Mouse (Mus musculus) brain, embryonic 14.5 days (tissue): ENCODE measurements at regions not wholly inside any gene's neighbourhood (a gene's known extent, or its start where the extent isn't known, plus 50 kb on each side); places are given as distances from the start of the nearest gene placed in this dataset.

Experiments used
- DNase-seq: peaks from one replicate; pipeline ENCODE4 v3.0.0-alpha.2; 2011; ENCODE audit warnings: low read depth
- CTCF ChIP-seq: fragments of 200-500 bp; IDR thresholded peaks from 2 replicates; pipeline ENCODE4 v1.5.1; 2012; ENCODE audit warnings: inconsistent platforms, mild to moderate bottlenecking, moderate library complexity, borderline replicate concordance; ENCODE audit not compliant: insufficient read depth, insufficient read length; ENCODE audit errors: extremely low read depth
- POLR2A ChIP-seq: fragments of 200-500 bp; IDR thresholded peaks from 2 replicates; pipeline ENCODE4 v1.6.1; 2012; ENCODE audit warnings: mild to moderate bottlenecking, inconsistent platforms, borderline replicate concordance; ENCODE audit not compliant: poor library complexity, insufficient read depth, insufficient read length, severe bottlenecking; ENCODE audit errors: extremely low read depth

DNA sequence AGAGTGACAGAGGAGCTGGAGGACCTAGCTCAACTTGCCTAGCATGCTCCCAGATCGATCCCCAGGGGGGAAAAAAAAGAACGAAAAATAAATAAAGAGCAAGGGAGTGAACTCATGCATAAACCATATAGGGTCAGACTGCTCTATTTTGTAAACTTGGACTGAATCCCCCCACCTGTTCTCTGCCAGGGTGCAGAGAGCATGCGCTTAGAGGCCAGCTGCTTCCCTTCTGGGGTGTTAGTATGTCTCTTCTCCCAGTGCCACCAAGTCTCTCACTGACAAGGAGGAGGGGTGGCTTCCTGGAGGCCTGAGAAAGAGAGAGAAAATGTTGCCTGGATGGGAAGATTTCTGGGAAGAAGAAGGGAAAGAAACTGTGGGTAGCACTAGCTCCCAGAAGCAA is 76.1 kb downstream of the Sik1 start:
- TF ChIP-seq POLR2A (no peak), CTCF (no peak)
- peak; percentile 64 for DNase-seq

GRCm38 (mm10) chr17:31782251-31782650 is 73.4 kb downstream of the Sik1 start:
- no peak for TF ChIP-seq POLR2A
- TF ChIP-seq CTCF = no peak
- DNase-seq = no peak

DNA sequence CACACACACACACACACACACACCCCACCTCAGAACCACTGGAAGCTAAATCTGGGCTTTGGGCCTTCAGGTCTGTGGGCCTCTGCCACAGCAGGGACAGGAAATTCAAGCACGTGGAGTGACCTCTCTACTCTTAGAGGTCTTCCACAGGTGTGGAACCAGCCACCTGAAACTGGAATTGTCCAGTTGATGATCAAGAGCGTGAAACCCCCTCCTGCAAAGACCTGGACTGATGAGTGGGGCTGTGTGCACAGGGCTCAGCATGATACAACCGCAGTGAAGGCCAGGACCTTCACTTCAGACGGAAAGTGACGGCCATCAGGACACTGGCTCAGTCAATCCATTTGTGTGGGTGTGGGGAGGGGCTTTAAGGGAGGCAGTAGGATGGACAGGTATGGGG is 72.5 kb downstream of the Sik1 start:
- TF ChIP-seq CTCF = no peak
- no peak for TF ChIP-seq POLR2A

DNA sequence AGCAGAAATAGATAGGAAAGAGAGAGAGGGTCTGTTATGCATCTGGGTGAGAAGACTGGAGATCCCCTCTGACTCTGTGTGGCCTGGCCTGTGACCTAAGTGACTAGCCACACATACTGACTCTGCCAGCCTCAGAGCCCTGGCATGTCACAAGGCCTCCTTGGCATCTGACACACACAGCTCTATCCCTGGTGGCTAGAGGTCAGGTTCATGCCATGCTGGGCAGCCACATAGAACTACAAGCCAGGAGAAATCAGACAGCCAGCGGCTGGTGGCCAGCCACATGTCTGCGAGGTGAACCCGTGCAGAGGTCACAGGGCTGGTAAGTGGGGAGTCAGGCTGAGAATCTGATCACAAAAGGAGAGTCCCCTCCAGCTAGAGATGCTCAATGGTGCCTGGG is 67.3 kb downstream of the Sik1 start:
- TF ChIP-seq CTCF (no peak), POLR2A (no peak)
- no peak for DNase-seq

More for the DNA sequence above, 72.5 kb downstream of the Sik1 start:
- no peak for DNase-seq

DNA sequence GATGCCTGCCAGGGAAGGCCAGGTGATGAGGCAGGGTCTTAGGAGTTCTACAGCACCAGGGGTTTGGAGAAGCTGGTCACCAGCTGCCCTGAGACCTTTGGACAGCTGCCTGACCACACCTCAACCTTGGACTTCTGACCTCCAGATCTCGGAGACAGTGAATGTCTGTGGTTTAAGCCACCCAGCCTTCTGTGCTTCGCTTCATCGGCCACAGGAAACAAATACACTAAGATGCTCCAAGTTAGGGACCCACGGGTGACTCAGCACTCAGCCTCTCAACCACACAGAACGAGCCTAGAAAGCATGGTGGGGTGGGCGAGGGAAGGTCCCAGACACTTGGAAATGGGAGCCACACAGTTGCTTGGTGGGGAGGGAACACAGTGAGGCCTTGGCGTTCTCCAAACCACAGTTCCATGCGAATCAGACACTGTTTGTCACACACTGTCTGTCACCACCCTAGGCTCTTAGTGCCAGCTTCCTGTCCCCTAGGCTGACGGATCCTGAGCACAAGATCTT is 66.5 kb downstream of the Sik1 start:
- no peak for TF ChIP-seq CTCF
- no peak for TF ChIP-seq POLR2A
- no peak for DNase-seq

- TF ChIP-seq POLR2A (no peak), CTCF (no peak)
- DNase-seq = peak; percentile 92
Observed at GRCm38 (mm10) chr17:31789906-31790279, 65.7 kb downstream of the Sik1 start.

DNA sequence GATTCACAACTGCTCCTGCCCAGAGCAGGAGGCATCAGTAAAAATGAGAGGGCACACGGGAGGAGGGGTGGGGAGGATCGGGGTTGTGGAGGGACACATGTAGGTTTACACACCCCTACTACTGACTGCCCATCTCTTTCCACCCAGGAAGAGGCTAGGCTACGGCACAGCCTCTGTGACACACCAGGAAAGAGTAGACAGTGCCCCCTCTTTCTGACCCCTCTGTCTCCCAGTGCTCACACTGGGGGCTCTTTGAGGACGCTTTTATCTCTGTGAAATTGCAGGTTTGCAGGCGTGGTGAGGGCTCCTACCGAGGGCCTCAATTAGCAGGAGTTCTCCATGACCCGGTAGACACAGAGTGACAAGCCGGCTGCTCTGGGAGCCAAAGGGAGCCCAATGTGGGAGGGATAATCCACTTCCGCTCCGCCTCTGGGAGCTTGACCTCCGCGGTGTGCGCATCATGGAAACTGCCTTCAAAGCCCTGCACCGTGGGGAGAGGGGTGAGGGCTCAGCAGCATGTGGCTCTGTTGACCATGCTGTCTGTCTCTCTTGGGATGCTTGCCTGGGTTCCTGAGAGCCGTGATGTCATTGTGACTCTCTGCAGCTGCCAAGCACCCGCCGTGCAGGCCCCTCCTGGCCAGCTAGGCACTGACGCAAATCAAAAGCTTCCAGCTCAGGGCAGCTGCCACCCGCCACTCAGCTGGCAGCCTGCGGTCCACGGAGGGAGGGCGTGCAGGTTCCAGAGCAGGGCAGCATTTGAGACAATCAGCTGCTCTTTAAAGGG is 65.1 kb downstream of the Sik1 start:
- TF ChIP-seq CTCF (no peak), POLR2A (no peak)
- DNase-seq = peak; percentile 89

- no peak for TF ChIP-seq POLR2A
- no peak for TF ChIP-seq CTCF
- no peak for DNase-seq
Observed at GRCm38 (mm10) chr17:31791656-31792055, 63.9 kb downstream of the Sik1 start.

- no peak for TF ChIP-seq POLR2A
- TF ChIP-seq CTCF = no peak
Observed at GRCm38 (mm10) chr17:31793040-31793439, 62.6 kb downstream of the Sik1 start.

DNA sequence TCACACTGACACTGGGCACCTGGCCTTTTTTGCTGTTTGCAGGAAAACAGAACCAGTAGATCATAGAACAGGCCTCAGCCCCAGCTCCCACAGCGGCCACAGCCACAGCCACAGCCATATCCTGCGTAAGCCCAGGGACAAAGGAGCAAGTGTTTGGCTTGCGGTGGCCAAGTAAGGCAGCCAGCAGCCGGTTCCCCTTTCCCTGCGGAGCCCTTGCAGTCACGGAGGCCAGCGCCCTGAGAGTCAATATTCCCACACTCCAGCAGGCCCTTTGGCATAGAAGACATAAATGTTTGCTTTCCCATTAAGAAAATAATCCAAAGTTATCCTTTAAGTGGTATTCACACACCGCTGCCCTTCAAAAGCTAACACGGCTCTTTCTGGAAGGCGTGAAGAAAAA is 62.1 kb downstream of the Sik1 start:
- TF ChIP-seq POLR2A (no peak), CTCF (no peak)
- peak; percentile 76 for DNase-seq

More at GRCm38 (mm10) chr17:31793040-31793439, 62.6 kb downstream of the Sik1 start:
- no peak for DNase-seq

DNA sequence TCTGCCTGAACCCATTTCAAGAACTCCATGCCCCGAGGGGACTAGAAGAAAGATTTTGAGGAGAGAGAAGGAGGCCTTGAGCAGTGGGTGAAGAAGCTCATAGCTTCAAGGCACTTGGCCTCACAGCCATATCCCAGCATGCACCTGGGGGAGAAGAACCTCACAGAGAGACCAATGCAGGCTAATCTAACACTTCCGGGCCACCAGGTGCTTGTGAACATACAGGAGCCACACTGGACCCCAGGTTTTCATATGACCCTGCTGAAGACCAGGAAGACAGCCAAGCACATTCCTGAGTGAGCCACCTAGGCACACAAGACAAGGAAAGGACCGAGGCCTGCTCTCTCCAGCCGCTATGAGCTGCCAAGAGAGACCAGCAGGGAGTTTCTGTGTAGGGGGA is 61.6 kb downstream of the Sik1 start:
- no peak for DNase-seq
- TF ChIP-seq POLR2A (no peak), CTCF (no peak)
